Mouse (Mus musculus): Measurements from ENCODE around the gene Sec22c. TPM values are rescaled to one million over a fixed set of nuclear protein-coding genes. Genes with fewer than 3 reads are reported as not detected.
A peak's percentile ranks its signal among the peaks of the same experiment; 100 is the strongest.

The Sec22c gene
- total RNA-seq, 2 experiments from 2014 or later = 27.7 to 29.1 TPM

DNA sequence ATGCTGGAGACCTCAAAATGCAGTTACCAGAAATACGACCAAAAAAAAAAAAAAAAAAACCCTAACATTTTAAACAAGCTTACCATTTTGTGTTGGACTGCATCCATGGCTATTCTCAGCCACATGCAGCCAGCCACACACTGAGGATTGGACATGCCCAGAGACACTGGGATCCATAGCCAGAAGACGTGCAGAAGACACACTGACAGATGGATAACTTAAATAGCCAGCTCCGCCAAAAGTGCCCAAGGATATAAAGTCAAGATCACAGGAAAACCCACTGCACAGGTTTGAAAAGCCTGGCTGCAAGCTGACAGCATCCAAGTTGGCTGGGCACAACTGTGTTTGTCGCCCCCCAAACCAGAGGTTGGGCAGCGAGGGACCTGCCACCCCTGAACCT, 41.2 kb downstream of the Sec22c start:
- peak in 1 of 2 experiments; percentile 56 for DNase-seq (ENCODE audit: low spot score in 2 of 2)
- intact Hi-C loops (cut with DNase I) = no loop called here

DNA sequence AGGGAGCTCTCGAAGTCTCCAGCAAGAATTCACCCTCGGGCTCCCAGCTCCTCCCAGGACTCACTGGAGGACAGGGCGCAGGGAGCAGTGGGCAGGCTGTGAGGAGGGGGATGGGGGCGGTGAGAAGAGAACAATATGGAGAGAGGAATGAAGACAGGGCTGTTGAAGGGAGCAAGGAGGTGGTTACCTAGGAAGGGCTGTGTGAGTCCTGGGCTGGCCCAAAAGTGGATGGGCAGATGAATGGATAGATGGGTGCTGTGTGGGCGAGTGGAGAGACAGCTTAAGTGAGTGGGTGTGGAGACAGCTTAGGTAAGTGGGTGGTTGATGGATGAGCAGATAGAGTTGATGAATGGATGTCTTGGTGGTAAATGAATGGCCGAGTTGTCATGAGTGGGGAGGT, 41.8 kb downstream of the Sec22c start:
- DNase-seq (ENCODE audit: low spot score in 2 of 2) = peak in 1 of 2 experiments; percentile 27
- intact Hi-C loops (cut with DNase I) = no loop called here

DNA sequence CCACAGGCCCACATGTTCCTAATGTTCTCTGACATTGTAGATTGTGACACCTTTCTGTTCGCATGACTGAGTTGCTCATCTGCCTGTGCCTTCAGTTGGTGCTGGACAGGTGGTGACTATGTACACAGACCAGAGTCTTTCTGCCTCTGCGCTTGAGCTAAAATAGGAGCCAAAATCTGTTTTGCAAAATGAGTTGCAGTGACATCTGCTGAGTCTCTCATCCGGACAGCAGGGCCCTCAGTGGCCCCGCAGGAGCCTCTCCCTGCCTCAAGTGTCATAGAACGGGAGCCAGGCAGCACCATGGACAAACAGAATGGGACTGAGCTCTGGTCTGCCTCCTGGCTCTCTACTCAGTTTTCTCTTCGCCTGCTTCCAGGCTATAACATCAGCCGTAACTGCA, 45.5 kb downstream of the Sec22c start:
- no peak for DNase-seq (ENCODE audit: low spot score in 2 of 2)
- intact Hi-C loops (cut with DNase I) = no loop called here

DNA sequence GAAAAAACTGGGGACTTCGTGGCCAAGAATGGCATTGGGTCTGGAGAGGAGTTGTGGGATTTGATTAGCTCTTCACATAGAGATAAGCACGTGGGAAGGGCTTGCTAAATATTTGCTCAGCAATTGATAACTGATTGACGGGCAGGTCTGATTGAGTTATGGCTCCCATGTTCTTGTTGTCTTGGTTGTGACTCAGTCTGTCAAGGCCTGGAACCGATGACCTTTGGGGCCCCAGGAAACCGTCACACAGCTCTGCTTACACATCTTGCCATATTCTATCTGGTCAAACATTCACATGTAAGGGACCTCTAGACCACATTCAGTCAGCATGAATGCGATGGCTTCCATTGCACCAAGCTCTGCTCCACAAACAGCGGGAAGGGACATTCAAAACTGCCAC, 47.0 kb downstream of the Sec22c start:
- DNase-seq (ENCODE audit: low spot score in 2 of 2) = no peak
- intact Hi-C loops (cut with DNase I) = no loop called here

DNA sequence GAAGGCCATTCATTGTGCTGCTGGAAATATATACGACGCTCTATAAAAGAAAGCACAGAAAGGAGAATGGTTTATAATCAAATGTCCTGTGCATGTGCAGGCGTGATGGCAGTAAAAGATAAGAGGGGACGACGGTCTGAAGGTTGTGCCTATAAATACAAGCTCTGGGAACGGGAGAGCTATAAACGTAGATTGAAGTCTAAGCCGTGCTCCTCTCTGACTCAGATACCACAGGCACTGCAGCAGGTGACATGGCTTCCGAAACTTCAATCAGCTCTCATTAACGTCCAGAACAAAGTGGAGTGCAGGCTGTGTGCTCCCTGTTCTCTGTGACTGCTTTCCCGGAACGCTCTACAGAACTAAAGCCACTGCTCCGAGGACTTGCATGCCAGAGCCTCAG, 48.1 kb downstream of the Sec22c start:
- DNase-seq (ENCODE audit: low spot score in 2 of 2) = no peak
- intact Hi-C loops (cut with DNase I) = no loop called here

DNA sequence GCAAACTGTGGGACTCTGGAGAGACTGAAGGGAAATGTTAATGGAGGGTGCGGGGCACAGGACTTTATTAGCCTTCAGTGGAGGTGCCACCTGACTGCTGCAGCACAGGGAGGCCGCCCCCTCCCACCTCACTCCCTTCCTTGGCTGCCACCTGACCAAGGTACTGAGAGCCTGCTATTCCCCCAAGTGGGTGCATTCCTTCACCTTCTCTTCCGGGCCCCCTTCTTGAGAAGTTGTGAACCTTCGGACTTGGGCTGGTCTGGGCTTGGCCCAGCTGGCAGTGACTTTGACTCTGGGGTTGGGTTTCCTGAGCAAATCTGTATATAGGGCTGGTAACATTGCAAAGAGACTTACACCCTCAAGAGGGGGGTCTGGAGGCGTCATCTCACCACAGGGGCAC, 49.0 kb downstream of the Sec22c start:
- no peak for DNase-seq (ENCODE audit: low spot score in 2 of 2)
- intact Hi-C loops (cut with DNase I) = no loop called here

DNA sequence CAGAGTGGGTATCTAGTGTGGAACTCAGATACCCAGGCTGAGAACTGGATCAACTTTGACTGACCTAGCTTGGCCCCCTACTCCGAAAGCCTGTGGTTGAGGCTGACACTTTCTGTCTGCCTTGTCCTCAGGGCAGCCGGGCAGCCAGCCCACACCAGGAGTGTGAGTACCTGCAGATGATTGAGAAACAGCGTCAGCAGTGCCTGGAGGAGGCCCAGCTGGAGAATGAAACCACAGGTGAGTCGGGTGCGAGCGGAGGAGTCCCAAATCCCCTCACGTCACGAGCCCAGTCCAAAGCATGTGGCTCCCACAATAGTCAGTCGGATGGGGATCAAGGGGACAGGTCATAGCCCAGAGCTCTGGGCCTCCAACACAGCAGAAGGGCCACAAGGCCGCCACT, 51.6 kb downstream of the Sec22c start:
- no peak for DNase-seq (ENCODE audit: low spot score in 2 of 2)

DNA sequence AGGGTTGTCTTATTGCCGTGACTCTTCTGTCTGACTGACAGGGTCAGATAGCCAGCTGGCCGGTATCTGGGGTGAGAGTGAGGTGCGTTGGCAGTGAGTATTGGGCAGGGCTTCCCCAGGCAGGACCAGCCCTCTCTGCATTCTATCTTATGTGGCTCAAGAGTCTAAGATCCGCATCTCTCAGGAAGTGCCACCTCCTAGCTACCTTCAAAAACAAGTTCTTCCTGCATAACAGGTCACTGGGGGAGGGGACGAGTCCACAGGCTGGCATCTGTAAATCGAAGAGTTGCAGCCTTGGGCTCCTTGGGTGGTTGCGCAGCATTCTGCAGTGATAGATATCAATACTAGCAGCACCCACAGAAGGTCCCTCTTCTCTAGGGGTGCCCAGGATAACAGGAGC, 58.3 kb downstream of the Sec22c start:
- intact Hi-C loops (cut with DNase I) = no loop called here
- no peak for DNase-seq (ENCODE audit: low spot score in 2 of 2)

More for the DNA sequence above, 51.6 kb downstream of the Sec22c start:
- intact Hi-C loops (cut with DNase I) = no loop called here

DNA sequence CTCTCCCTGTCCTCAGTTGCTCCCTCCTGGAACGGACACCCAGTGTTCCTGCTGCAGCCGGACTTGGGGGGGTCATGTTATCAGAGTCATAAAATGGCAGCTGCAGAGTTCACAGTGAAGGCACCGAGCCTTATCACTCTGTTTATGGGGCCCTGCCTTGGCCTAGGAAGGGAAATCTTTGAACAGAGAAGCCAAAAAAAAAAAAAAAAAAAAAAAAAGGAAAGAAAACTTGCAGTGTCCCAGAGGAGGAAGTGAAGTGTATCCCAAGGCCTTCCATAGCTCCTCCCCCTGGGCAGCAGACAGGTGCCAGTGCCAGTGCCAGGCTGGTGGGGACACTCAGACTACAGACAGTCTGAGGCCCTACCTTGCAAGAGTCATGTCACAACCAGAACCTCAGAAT, 60.4 kb downstream of the Sec22c start:
- intact Hi-C loops (cut with DNase I) = loop anchor here (5.0 kb wide), 1 partner anchor 32 kb away; no protein-coding TSS in a partner anchor
- DNase-seq (ENCODE audit: low spot score in 2 of 2) = no peak

DNA sequence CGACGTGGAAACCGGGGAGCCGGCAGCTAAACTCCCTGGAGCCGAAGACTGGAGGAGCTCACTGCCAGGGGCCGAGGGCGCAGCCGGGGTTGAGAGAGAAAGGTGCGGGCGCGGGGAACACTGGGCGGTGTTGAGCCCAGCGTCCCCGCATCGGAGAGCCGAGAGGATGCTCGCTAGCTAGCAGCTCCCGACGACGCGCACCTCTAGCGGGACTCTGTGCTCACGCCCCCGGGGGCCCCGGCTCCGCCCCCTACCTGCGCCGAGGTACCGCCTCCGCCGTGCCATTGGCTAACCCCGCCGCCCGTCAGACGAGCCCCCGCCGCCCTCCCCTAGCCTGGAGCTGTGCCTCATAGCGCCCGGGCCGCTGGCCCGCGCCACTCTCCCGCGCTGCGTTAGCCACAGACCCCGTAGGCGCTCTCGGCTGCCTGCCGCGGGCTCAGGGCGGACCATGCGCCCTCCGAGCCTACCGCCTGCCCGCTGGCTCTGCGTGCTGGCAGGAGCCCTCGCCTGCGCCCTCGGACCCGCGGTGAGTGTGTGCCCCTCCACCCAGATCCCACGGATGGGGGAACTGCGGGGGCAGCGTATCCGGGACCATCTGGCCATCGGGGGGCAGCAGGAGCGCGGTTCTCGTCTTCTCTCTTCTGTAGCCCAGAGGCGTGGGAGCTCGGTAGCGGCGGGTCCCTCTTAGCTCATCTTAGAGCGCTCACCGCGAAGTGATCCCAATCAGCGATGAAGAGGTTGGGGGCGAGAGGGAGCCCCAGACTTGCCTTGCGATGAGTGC, 62.7 kb downstream of the Sec22c start, which contains the start of gene Vipr1:
Gene Vipr1 (plus strand): TSS at position 316 of the 781 bp plus-strand sequence.
- intact Hi-C loops (cut with DNase I) = loop anchor here (5.0 kb wide), 1 partner anchor 35 kb away; no protein-coding TSS in a partner anchor
- peak; percentile 87 to 88 for DNase-seq (ENCODE audit: low spot score in 2 of 2)

DNA sequence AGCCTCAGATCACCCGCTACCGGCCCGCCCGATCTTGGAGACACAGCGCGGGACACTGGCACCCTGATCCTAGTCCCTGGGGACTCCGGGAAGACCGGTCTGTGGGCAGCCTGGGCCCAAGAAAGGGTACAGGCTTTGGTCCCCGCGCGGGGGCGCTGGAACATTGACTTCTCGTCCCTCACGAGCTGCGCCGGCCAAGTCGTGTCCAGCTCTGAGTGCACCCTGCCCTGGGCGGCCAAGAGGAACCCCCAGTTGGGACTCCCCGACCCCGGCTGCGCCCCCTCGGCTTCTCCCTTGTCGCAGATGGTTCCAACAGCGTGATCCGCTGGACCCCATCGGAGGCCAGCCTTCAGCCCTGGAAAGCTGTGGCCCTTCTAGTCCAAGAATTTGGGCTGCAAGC, 63.3 kb downstream of the Sec22c start, which contains the start of gene Lyzl4:
Gene Lyzl4 (minus strand): TSS at position 96 of the 400 bp plus-strand sequence.
- intact Hi-C loops (cut with DNase I) = loop anchor here (5.0 kb wide), 1 partner anchor 35 kb away; no protein-coding TSS in a partner anchor
- DNase-seq (ENCODE audit: low spot score in 2 of 2) = peak; percentile 77 to 81

DNA sequence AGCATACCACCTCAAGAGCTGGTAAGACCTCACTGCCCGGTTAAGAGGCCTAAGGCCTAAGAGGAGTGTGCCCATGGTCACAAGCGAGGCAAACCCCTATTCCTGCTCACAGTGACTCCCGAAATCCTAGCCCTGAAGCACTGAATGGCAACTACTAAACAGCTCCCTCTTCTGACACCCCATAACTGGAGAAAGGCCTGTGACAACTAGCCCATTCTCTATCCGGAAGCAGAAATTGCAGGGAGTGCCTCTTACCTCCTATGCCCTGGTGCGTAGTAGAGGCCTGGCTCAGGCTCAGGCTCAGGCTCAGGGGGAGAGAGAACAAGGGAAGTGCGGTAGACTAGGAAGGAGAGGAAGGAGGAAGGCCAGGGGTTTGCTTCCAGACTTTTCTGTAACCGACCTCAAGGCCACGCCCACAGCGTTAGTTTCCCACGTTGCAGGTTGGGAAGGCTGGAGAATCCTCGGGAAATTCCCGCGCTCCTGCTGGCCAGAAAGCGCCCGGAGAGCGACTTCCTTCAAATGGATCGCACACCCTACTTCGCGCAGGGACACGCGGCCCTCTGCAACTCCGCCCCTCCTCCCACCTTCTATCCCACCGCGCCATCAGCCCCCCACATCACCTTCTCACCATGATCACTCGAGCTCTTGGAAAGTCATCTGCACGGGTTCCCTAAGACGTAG, 63.9 kb downstream of the Sec22c start:
- DNase-seq (ENCODE audit: low spot score in 2 of 2) = peak in 1 of 2 experiments; percentile 58
- intact Hi-C loops (cut with DNase I) = loop anchor here (5.0 kb wide), 1 partner anchor 36 kb away; no protein-coding TSS in a partner anchor

DNA sequence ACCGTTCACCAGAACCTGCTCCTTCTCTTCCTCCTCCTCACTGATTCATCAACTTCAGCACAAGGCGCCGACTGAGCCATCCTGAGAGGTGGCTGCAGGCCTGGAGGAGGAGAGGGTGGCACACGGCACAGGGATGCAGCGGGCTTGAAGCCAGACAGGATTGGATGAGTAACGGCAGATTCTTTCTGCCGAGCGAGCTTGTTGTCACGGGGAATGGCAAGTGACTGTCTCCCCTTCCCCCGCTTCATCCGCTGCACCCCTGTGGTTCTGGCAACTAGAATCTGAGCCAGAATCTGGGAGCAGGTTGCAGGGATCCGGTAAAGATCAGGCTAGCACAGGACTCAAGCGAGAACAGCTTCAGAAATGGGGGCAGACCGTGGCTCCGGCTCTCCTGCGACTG, 65.5 kb downstream of the Sec22c start:
- peak; percentile 77 to 89 for DNase-seq (ENCODE audit: low spot score in 2 of 2)
- intact Hi-C loops (cut with DNase I) = loop anchor here (5.0 kb wide), 1 partner anchor 38 kb away; no protein-coding TSS in a partner anchor

DNA sequence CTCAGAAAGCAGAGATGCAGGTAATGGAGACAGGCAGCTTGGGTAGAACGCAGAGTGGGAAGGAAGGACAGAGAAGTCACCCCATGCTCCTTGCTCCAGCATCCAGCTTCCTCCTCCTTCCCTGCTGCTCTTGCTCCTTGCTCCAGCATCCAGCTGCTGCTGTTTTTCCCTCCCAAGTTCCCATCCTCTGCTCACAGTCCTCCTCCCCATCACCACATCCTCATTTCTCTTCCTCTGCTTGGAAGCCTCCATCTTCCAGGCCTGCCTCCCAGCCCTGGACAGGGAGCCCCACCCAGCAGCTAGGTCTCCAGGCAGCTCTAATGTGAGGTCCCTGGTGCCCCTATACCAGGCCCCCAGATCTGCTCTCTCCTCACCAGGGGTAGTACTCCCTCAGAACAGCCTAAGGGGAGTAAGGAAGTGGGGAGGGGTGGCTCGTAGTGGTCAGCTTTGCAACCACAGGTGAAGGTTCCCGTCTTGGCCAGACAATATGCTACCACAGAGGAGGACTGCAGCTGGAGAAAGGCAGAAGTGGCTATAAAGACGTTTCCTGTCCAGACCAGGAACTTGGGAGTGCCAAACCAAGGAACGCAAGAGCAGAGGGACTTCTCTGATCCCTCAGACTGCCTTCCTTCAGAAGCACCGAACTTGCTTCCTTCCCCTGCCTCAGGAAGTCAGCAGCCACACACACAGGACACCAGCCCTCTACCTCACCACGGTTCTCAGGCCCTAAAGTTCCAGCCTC, 69.3 kb downstream of the Sec22c start:
- no peak for DNase-seq (ENCODE audit: low spot score in 2 of 2)
- intact Hi-C loops (cut with DNase I) = no loop called here

DNA sequence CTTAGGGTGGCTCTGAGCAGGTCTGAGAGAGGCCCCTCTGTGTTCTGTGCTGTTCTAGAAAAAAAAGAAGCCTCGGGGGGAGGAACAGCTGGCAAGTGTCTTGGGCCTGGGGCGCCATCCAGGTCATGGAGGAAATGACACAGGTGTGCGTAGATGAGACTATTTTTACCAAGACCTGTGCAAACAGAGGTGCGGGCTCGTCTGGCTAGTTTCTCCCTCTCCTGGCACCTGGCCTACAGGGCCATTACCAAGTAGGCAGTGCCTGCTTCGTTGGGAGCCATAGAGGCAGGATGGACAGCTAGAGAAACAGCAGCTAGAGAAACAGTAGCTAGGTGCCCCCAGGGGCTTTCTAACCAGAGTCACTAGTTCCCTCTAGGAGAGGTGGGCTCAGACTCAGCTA, 72.0 kb downstream of the Sec22c start:
- no peak for DNase-seq (ENCODE audit: low spot score in 2 of 2)
- intact Hi-C loops (cut with DNase I) = no loop called here

DNA sequence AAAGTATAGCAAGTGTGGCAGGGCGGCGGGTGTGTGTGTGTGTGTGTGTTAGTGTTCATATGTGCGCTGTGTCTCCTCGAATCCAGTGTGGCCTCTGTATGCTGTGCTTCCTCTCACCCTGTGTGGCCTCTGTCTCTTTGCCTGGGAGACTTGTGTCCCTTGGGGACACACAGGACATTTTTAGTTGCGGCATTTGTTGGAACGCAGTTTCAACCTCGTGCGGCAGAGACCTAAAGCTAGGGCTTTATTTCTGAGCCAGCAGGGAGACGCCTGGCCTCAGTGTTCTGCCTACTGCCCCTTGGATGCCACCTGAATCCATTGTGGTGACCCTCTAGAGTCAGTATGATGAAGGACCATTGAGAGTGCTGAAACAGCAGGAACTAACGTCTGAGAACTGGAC, 72.4 kb downstream of the Sec22c start:
- intact Hi-C loops (cut with DNase I) = no loop called here
- DNase-seq (ENCODE audit: low spot score in 2 of 2) = no peak

DNA sequence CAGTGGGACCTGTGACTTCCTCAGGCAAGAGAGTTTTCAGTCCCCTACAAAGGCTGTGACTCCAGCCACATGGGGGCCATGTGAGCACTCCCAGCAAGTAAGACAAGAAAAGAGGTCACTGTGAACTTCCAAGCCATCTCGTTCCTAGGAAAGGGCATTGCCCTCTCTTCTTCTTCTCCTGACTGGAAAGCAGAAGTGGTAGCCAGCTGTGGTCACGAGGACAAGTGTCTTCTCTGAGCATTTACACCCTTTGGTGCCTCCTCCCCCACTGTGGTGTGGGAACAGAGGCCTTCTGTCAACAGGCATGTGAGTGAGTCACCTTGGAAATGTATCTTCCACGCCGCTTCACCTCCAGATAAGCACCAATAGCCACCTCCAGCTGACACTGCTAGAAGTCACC, 73.3 kb downstream of the Sec22c start:
- intact Hi-C loops (cut with DNase I) = no loop called here
- no peak for DNase-seq (ENCODE audit: low spot score in 2 of 2)

DNA sequence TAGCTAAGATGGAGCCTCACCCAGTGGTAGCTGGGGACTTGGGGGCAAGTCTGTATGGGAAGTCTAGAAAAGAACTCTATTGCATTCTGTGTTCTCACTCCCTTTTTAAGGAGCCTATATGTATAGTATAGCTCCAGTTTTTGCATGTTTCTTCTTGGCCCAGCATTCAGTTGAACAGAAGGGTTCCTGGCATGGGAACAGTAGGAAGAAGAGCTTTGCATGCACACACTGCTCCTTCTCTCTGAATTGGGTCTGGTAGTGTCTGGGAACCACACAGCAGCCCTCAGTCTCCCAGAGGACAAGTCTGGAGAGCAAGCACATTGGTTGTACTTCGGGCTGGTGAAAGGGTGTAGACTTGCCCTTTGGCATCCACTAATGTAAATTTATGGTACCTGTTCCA, 74.7 kb downstream of the Sec22c start:
- intact Hi-C loops (cut with DNase I) = no loop called here
- peak in 1 of 2 experiments; percentile 54 for DNase-seq (ENCODE audit: low spot score in 2 of 2)
